22 mouse cellular contexts compared by ENCODE assay signal in genomic region chr8:88045995-88046394, GRCm38 (mm10).
A peak's percentile ranks its signal among the peaks of the same experiment; 100 is the strongest.
DNase-seq lines count a peak whose midpoint lies in the region; ATAC-seq lines count a peak whose summit lies in the region.
"Had no signal": no experiment of that assay in that cellular context is flagged by ENCODE, and none has a peak within 500 bp of the region (broad histone marks: within the 10 kb centered on the region; RNA-seq: fewer than 3 reads in every experiment).

No protein-coding gene starts in this region.

- WGBS in midbrain, embryonic 11.5 days, result 74% methylated on average over 4 of the region's 4 CpGs
- 81% methylated on average over 4 of the region's 4 CpGs for WGBS in midbrain, embryonic 14.5 days

- no peak overlapping the region for H3K9ac ChIP-seq in midbrain, embryonic 11.5 days (ENCODE audit: low read length)
- no peak overlapping the region for H3K9ac ChIP-seq in midbrain, embryonic 14.5 days (replicated peaks; ENCODE audit: low read length)
- H3K9ac ChIP-seq: embryonic facial prominence, embryonic 13.5 days; embryonic facial prominence, embryonic 15.5 days; forebrain, embryonic 12.5 days had no signal

- no peak overlapping the region for H3K27ac ChIP-seq in midbrain, embryonic 11.5 days (ENCODE audit: low read depth, low read length)
- no peak overlapping the region for H3K27ac ChIP-seq in midbrain, embryonic 14.5 days (replicated peaks; ENCODE audit: low read depth, low read length)
- H3K27ac ChIP-seq: embryonic facial prominence, embryonic 13.5 days; embryonic facial prominence, embryonic 15.5 days; forebrain, embryonic 10.5 days; forebrain, embryonic 12.5 days had no signal

- H3K4me1 ChIP-seq in midbrain, embryonic 11.5 days (ENCODE audit: control insufficient read depth, insufficient read depth, low read length), result no peaks in the 10 kb centered on the region
- H3K4me1 ChIP-seq in midbrain, embryonic 14.5 days (ENCODE audit: control insufficient read depth, insufficient read depth, low read length), result no peaks in the 10 kb centered on the region
- H3K4me1 ChIP-seq: embryonic facial prominence, embryonic 13.5 days; forebrain, embryonic 10.5 days; forebrain, embryonic 12.5 days had no signal

- no peaks in the 10 kb centered on the region for H3K27me3 ChIP-seq in midbrain, embryonic 11.5 days (ENCODE audit: control insufficient read depth, insufficient read depth, low read length)
- H3K27me3 ChIP-seq in midbrain, embryonic 14.5 days (ENCODE audit: control insufficient read depth, insufficient read depth, low read length), result no peaks in the 10 kb centered on the region
- H3K27me3 ChIP-seq: embryonic facial prominence, embryonic 13.5 days; embryonic facial prominence, embryonic 15.5 days; forebrain, embryonic 12.5 days had no signal

- H3K9me3 ChIP-seq in midbrain, embryonic 11.5 days (ENCODE audit: control insufficient read depth, low read length), result no peaks in the 10 kb centered on the region
- H3K9me3 ChIP-seq in midbrain, embryonic 14.5 days (ENCODE audit: control insufficient read depth, low read length), result no peaks in the 10 kb centered on the region
- H3K9me3 ChIP-seq: embryonic facial prominence, embryonic 13.5 days; embryonic facial prominence, embryonic 15.5 days; forebrain, embryonic 10.5 days; forebrain, embryonic 12.5 days had no signal

- no peaks in the 10 kb centered on the region for H3K36me3 ChIP-seq in midbrain, embryonic 11.5 days (ENCODE audit: control insufficient read depth, insufficient read depth, low read length)
- no peaks in the 10 kb centered on the region for H3K36me3 ChIP-seq in midbrain, embryonic 14.5 days (ENCODE audit: control insufficient read depth, insufficient read depth, low read length)
- H3K36me3 ChIP-seq: embryonic facial prominence, embryonic 13.5 days; embryonic facial prominence, embryonic 15.5 days; forebrain, embryonic 10.5 days; forebrain, embryonic 12.5 days had no signal

- H3K4me2 ChIP-seq in midbrain, embryonic 11.5 days, result no peak overlapping the region
- H3K4me2 ChIP-seq in midbrain, embryonic 14.5 days (ENCODE audit: low read length), result no peak overlapping the region
- H3K4me2 ChIP-seq: embryonic facial prominence, embryonic 13.5 days; embryonic facial prominence, embryonic 15.5 days; forebrain, embryonic 12.5 days had no signal

- DNase-seq in lung, postnatal 10 days, result peak; percentile 6
- no peak for DNase-seq in lung, postnatal 14 days
- DNase-seq in midbrain, embryonic 11.5 days (ENCODE audit: low spot score, missing footprints), result peak; percentile 66
- no peak for DNase-seq in midbrain, embryonic 14.5 days
- DNase-seq in right cerebral cortex, adult 18-20 months, result no peak
- DNase-seq: adrenal gland, adult 2 months; adrenal gland, postnatal 10 days; adrenal gland, postnatal 25 days; cerebellum, adult 11 months; cerebellum, adult 18-20 months; cerebellum, adult 8-10 months; cerebellum, adult 9-11 months; cerebellum, postnatal 14 days; cerebellum, postnatal 36 days; embryo, embryonic 11 days had no signal

- ATAC-seq in midbrain, embryonic 11.5 days (ENCODE audit: low FRiP score), result no peak
- no peak for ATAC-seq in midbrain, embryonic 14.5 days (ENCODE audit: low FRiP score, low TSS enrichment)
- ATAC-seq: forebrain, embryonic 14.5 days; forebrain, embryonic 16.5 days had no signal

- no peak overlapping the region for H3K4me3 ChIP-seq in midbrain, embryonic 11.5 days (ENCODE audit: low read depth, low read length)
- H3K4me3 ChIP-seq in midbrain, embryonic 14.5 days (replicated peaks; ENCODE audit: low read depth, low read length), result no peak overlapping the region
- H3K4me3 ChIP-seq: embryonic facial prominence, embryonic 13.5 days; embryonic facial prominence, embryonic 15.5 days; erythroblast, embryonic 14.5 days; forebrain, embryonic 10.5 days; forebrain, embryonic 12.5 days had no signal

Comparison
In these comparisons a context has a peak if more than half of its experiments do, and no peak if none do; other contexts are left out.
1. DNase-seq: peak in lung, postnatal 10 days (single experiment) and midbrain, embryonic 11.5 days (single experiment); none in lung, postnatal 14 days (single experiment), midbrain, embryonic 14.5 days (single experiment) and right cerebral cortex, adult 18-20 months (single experiment).